Mouse (Mus musculus) lung, postnatal 25 days (tissue): ENCODE data around the gene Ccdc58.
"Not testable (repeated sequence)": the region's sequence is repeated elsewhere in the genome, so short reads cannot be mapped to it uniquely, and the experiment has no call there.

Experiments used
- DNase-seq: peaks from one replicate; pipeline ENCODE4 v3.0.0; 2022; ENCODE audit warnings: low spot score

Gene Ccdc58

DNA sequence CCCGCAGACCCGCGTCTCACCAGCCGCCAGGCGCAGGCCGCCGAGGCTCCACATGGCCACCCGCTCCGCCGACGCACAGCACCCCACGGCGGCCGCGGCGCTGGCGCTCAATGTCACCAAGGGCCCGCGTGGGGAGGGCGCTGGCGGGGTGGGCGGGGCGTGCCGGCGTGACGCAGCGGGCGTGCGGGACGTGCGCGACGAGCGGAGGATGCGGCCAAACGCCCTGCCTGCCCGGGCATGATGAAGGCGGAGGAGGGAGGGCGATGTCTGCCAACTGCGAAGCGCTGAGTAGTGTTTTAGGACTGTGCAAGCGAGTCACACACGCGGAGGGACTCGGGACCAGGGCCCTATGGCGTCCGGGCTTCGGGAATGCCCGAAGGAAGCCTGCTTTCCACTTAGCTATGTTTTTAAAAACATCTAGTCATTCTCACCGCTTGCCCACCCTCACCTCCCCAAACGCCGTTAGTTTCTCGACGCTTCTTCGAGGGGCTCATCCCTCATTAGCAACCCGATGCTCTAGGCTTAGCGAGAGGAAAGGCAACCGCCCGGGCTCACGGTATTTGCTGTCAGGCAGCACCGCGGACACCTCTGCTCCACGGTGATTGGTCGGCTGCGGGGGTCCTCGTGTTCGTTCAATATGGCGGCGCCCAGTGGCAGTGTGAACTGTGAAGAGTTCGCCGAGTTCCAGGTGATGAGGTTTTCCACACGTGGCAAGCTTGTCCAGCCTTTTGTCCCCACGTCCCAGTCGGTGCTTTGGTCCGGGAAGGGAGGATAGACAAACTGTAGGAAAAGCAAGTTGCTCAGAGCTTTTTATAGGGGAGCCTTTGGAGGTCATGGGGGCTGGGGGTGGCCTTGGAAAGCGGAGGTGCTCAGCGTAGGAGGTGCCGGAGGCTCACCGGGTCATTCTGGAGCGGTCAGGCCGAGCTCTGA is at the start of gene Ccdc58, which contains the start of gene Fam162a:
Gene Ccdc58, plus strand, starts transcription at position 236 of the 930 bp plus-strand sequence.
Gene Fam162a, minus strand, starts transcription at position 145 of the 930 bp plus-strand sequence.
- peak; percentile 91 for DNase-seq

DNA sequence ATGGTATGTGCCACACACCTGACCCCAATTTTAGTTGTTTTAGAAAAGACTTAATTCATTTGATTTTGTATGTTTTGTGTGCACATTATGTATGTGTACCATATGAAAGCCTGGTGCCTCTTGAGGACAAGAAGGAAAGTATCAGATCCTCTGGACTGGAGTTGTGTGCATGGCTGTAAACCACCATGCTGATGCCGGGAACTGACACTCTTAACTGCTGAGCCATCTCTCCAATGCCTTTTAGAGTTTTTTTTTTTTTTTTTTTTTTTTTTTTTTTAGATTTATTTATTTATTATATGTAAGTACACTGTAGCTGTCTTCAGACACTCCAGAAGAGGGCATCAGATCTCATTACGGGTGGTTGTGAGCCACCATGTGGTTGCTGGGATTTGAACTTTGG is 43.4 kb upstream of the Ccdc58 start:
- not testable (repeated sequence) for DNase-seq

DNA sequence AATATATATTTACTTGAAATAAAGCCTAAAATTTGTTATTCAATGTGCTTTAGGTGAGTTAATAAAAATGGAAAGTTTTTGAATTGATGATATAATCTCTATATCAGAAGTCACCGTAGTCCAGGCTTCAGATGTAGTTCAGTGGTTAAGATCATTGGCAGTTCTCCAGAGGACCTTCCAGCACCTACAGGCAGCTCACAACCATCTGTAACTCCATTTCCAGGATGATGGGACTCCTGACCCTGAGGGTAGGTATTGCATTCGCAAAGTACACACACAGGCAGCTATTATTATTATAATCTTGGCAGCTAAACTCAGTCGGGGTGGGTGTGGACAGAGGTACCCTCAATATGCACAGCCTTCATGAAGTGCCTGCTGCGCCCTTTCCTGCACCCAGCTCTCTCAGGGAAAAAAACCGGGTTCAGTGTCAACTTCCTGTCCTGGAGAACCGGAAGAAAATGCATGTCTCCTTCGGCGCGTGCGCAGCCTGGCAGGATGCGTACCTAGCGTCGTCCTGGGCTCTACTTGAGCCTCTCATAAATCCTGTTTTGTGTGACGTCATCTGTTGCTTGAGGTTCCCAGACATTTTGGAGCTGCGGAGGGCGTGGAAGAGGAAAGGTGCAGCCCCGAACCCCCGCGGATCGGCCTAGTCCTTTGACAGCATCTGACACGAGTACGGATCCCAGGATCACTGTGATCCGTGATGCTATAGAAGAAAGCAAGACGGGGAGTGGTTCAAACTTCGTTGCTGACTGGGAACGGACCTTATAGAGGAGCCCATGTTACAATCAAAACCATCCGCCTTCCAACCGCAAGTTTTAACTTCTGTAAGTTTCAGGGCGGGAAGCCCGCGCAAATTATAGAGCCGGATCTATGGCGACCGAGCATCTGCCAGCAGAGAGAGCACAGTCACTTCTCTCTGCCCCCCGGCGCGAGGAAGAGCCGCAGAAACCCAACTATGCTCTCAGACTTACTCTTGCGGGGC is 30.6 kb upstream of the Ccdc58 start, which contains the start of gene Wdr5b:
Gene Wdr5b, plus strand, starts transcription at position 551 of the 985 bp plus-strand sequence.
- DNase-seq: peak; percentile 97

DNA sequence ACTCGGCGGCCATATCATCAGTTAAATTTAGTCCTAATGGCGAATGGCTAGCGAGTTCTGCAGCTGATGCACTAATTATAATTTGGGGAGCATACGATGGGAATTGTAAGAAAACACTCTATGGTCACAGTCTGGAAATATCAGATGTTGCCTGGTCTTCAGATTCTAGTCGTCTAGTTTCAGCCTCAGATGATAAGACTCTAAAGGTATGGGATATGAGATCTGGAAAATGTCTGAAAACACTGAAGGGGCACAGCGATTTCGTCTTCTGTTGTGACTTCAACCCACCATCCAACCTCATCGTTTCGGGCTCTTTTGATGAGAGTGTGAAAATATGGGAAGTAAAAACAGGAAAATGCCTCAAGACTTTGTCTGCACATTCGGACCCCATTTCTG is 29.9 kb upstream of the Ccdc58 start:
- no peak for DNase-seq

DNA sequence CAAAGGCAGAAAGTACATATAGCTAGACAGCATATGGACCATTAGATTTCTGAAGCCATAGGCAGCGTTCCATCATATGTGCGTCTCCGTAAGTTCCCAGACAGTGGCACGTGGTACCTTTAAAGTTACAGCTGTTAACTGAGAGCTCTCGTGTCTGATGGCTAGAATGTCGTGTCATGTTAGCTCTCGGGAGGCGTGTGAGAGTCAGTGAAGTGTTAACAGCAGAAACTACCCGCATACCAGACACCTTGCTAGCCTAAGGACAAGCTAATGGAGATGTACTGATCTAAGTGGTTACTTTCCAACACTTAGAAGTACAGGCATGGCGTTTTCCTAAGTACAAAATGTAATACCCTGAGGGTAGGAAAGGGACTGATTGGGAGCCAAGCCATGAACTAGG is 28.4 kb upstream of the Ccdc58 start:
- DNase-seq: no peak

DNA sequence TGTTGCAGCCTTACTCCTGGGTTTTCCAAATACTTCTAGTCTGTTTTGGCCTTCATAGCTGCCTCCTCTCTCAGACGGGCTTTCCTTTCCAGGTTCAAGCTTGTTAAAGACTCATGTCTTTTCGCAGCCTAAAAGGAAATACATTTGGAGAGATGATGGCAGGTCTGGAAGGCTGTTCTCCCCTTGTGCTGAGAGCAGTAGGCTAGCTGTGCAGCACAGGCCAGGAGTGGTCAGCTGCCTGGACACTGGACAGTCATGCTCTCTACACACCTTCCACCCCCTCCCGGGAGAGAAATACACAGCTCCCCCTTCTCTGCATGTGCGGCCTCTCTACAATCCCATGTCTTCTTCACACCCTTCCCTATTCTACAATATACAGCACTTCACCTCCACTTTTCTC is 27.5 kb upstream of the Ccdc58 start:
- DNase-seq: no peak

DNA sequence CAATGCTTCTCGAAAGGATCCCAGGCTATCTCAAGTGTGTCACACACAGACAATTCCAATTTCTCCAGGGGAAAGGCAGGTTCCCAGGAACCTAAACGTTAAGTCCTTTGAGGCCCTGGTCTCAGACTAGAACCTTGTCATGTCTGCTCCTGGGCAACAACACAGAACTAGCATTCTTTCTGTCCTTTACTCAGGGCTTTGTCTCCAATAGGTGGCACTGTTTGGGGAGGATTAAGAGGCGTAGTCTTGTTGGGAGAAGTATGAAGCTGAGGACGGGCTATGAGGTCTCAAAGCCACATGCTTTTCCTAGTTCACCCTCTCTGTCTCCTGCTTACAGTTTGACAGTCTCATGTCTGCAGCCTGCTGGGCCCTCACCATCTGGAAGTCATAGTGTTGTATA is 23.9 kb upstream of the Ccdc58 start:
- DNase-seq: no peak

DNA sequence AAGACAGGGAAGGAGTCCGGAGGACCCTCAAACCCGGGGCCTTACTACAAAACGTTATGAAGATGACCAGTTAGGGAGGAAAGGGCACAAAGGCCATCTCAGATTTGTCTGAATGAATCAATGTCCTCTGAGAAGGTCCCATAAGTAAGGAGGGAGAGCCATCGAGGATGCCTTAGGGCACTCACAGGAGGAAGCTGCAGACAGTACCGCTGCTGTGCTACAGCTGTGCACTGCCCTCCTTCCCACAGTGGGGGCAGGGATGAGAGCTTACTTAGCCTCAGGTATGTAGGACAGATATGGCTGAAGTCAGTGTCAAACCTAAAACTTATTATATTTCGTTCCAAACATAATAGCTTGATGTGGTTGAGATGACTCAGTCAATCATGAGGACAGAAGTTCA is 20.0 kb upstream of the Ccdc58 start:
- DNase-seq: no peak

DNA sequence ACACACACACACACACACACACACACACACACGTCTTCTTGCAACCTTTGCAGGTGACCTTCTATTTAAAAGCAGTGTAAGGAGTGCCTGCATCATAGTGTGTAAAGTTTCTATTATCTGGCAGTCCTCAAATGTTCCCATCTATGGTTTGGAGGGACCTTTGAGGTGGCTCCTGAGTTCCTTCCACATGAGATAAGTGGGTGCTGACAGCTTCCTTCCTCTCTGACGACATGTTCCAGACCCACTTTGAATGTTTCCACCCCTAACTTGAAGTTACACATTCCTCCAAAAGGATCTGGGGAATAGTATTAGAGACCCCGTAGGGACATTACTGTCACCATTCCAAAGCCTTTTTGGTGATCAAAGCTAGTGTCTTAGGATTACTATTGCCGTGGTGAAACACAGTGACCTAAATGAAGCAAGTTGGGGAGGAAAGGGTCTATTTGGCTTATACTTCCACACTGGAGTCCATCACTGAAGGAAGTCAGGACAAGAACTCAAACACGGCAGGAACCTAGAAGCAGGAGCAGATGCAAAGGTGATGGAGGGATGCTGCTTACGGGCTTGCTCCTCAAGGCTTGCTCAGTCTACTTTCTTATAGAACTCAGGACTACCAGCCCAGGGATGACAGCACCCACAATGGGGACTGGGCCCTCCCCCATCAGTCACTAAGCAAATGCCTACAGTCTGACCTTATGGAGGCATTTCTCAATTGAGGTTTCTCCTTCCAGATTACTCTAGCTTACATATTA is 17.8 kb upstream of the Ccdc58 start:
- no peak for DNase-seq

DNA sequence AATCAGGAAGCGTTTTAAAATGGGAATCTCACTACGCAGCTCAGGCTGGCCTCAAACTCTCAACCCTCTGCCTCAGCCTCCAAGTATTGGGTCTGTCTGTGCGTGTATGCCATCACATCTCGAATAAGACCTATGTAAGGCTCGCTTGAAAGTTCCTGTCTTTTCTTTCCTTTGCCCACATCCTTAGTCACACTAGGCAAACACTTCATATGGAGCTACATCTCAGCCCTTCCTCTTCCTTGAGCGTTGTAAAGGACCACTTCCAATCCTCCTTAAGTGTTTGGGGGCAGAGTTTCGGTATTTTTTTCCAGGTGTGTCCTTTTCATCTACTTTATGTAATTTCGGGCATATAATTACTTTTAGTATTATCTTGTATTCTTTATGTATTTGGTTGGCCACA is 16.6 kb upstream of the Ccdc58 start:
- DNase-seq: no peak

DNA sequence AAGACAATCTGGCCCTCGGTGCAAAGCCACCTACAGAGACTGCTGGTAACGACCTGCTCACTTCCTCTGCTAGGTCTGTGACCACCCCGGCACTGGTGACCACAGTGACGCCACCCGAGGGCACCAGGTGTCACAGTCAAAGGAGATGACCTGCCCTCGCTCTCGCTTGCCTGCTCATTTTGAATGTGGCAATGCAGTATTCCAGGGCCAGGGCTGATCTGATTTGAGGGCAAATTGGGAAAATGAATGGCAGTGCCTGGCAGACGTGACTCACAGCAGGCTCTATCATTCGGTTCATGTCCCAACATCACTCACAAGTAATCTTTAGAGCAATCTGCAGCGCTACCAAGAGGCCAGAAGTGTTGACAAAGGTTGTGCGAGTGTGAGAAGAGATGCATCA is 15.1 kb upstream of the Ccdc58 start:
- DNase-seq: no peak

DNA sequence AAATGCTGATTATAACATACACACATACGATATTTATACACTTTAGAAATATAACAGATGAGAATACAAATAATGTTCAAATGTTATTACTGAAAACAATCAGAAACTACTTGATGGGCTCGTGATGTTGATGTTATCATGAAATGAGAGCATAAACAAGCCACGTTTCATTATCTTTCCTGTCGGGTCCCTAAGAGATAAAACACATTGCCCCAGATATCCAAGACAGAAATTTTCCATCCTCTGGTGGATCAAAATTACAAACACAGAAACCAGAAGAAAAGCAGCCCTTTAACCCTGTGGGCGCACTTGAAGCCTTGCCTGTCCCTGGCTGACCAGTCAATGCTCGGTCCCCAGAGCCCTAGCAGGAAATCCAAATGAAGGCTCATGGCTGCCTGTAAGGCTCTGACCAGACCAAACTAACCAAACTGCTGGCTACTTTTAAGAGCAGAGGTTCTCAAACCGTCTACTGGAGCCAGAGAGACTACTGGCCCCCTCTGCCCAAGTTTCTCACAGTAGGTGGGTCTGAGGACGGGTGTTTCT is 13.5 kb upstream of the Ccdc58 start:
- DNase-seq: no peak

DNA sequence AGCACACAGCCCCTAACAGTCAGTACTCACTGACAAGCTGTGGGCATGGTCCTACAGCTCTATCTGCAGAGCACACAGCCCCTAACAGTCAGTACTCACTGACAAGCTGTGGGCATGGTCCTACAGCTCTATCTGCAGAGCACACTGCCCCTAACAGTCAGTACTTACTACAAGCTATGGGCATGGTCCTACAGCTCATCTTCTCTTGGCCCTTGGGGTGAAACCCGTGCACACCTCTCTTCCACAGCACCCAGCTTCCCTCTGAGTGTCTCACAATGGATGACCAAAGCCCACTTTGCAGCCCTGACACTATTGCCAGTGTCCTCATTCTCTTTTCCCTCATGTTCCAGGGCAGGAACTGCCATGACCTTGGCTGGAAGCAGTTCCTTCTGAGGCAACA is 9.0 kb upstream of the Ccdc58 start:
- not testable (repeated sequence) for DNase-seq

DNA sequence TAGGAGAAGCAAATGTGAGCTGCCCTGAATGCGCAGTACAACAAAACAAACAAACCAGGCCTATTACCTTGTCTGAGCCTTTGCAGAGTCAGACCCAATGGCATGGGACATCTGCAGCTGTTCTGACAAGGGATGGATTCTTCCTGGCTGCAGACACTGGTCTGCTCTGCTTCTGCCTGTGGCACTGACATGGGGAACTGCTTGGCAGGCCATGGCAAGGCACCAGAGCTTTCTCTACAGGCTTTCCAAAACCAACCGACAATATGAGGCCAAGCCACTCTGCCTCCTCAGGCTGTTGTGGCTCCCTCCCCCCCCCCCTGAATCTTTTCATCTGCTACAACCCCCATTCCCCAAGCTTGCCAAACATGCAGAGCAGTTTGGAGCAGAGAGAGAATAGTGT is 8.2 kb upstream of the Ccdc58 start:
- no peak for DNase-seq

DNA sequence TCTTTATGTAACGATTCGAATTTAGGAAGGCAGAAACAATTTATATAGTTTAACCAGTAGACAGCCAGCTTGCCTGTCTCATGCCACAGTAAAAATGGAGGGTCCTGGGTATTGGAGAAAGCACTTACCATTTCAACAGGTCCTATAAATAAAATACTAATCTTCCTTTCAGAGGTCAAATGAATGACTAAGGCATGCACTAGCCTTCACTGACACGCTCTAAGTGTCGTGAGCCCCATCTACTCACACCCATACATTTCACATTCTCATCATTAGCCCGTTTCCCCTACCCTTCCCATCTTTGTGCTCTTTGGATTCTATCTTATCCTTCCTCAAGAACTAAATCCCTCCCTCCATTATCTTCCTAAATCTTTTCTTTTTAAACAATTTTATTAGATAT is 6.6 kb upstream of the Ccdc58 start:
- DNase-seq: no peak

DNA sequence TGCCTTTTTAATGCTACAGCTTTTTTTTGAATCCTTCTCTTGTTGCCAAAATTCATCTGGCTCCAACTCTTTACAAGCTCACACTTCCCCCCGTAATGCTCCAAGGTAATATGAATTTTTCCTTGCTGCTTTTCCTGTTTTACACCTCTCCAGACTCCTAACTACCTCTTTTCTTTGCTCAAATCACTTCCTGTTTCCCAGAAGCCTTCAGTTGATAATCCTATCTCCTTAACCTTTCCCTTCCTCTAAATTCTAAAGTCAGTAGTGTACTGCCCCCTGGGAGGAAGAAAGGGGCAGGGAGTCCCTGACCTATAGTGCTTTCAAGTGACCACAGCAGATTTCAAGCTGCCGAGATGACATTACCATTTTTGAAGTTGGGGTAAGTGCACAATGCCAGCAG is 3.8 kb upstream of the Ccdc58 start:
- no peak for DNase-seq

DNA sequence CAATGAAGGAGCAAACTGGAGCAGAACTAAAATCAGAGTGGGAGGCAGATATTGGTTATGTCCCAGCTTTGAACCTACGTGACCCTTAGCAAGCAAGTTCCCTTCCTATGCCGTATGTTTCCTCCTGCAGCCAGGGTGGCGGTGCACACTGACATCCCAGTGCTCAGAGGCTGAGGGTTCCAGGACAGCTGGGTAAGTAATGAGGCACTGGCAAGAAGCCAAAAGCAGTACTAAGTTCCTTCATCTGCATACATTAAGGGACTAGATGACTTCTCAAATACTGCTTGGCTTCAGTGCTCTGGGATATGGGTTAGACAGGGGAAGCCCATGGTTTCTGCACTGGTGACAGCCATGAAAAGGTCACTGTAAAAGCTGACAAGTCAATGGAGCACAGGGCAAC is 3.1 kb upstream of the Ccdc58 start:
- no peak for DNase-seq

DNA sequence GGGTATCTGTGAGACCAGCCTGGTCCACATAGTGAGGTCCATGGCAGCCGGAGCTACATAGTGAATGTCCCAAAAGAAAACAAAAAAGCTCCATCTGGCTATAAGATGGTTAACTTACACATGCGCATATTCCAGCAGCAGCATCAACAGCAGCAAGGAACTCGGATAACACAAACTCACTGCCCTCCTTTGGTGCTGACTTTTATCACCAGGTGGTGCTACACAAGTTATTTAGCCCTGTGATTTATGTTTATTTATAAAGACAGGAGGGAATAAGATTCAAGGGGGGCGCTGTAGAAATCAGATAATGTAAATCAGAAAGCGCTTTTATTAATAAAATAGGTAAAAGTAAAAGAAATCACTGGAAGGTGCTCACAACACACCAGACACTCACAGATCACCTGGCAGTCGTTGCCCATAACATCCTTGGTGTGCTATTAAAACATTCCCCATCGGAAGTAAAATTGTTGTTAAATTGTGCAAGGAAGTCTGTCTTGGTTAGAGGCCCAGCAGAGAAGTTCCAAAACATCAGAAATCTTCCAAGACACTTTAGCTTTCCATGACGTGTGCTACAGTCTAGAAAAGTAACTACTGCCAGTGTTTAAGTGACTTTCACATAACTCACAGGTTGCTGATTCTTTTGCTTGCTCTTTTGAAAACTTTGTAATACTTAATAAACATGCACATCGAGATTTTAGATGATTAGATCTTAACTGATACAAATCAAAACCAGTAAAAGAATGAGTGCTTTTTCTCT is 1.5 kb upstream of the Ccdc58 start:
- no peak for DNase-seq

DNA sequence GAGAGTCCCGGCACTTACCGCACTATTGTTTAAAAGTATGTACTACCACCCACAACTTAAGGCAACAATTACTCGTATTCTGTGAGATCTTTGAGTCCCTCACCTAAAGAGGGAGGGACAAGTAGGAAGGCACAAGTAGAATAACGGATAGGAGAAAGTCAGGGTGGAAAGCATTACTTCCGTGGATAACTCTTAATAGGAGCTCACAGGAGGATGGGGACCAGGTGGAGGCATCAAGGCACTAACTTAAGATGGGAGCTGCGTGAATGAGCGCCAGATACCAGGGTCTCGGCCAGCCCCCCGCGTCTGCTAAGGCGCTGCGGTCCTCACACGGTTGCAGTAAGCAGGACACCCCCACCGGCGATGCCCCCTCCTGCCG is 425 bp upstream of the Ccdc58 start:
- no peak for DNase-seq

DNA sequence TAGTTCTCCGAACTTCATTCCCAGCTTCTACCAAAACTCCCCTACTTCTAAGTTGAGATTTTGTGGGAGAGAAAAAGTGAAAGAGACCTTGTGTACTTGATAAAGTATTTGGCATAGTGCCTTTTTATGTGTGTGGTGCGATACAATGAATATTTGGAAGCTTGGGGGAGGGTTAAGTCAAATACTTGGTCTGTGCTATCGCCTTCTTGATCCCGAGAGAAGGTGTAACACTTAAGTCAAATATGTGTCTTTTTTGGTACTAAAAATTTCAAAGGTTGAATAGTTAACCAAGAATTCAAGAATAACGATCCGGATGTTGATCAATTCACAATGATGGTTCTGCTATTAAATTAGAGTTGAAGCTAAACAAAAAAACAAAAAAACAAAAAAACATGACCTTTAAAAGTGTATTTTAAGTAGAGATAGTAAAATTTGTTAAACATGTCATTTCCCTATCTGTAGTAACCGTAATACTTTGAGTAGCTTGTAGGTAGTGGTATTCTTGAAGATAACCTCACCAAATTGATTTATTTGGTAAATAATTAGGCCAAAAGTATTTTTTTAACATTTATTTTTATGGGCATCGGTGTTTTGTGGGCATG is 1.0 kb downstream of the Ccdc58 start:
- no peak for DNase-seq
